Mouse (Mus musculus): ENCODE results near the gene Me3. TPM values are rescaled to one million over a fixed set of nuclear protein-coding genes. Genes with fewer than 3 reads are reported as not detected.

Me3 gene
- polyA plus RNA-seq, 1 experiment from 2014 or later: 2.2 TPM

DNA sequence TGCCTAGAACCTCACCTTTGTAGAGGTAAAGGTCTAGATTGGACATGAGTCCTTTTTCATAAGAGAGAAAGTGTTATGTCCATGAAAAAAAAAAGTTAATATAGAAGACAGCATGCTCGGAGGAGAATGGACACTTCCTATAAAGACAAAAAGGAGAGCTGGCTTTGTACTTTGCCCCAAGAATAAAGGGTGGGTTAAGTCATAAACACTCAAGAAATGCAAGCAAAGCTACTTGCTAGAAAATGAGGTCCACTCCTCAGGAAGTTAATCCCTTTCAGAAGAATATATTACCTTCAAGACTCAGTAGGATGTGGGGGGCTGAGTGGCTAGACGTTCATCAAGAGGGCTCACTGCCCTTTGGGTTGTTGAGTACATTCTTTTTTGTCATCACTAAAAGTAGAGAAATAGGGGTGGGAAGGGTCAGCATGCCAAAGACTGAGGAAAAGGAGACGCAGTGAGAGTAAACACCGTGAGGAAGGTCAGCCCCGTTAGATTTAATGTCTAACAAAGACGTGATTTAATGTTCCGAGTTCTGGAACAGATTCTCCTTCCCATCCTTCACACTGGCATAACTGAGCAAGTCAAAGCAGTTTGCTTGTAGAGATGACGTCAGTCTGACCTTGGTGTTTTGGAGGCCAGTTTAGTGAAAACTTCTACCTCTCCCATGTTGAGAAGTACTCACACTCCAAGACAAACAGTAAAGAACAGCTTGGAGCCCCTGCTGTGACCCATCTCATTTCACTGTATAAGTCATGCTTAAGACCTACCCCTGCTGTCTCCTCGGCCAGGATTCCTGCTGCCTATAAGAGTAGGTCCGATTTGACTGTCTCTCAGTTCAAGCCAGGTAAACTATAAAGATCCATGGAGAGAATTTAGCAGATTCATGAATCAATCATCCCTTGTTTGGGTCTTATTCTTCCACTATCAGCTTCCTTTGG, 220.2 kb downstream of the Me3 start:
- H3K36me3 ChIP-seq (ENCODE audit: control insufficient read depth, insufficient read depth, low read length): no peaks in the 10 kb centered on the region

DNA sequence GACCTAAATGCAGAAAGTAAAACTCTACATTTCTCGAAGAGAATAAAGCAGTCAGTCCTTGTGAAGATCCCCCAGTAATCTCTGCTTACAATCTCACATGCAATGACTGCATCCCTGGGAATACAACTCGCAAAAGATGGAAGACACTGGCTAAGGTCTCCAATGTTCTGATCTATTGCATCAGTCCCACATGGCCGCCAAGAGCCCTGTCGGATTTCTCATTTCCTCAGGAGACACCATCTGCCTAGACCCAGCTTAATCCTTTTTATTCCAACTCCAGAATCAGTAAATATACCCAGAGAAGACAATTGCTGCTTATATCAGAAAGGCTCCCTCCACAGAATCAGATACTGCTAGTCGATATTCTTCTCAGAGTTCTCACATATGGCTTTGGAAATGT, 220.9 kb downstream of the Me3 start:
- Histone ChIP-seq H3K4me1 (ENCODE audit: control insufficient read depth, insufficient read depth, low read length) (no peaks in the 10 kb centered on the region), H3K9ac (replicated peaks; ENCODE audit: low read depth, low read length) (no peak overlapping the region), H3K4me3 (ENCODE audit: low read depth, low read length) (no peak overlapping the region), H3K27ac (ENCODE audit: low read length) (no peak overlapping the region), H3K4me2 (replicated peaks; ENCODE audit: low read depth, low read length) (no peak overlapping the region), H3K36me3 (ENCODE audit: control insufficient read depth, insufficient read depth, low read length) (no peaks in the 10 kb centered on the region), H3K9me3 (ENCODE audit: control insufficient read depth, low read depth, low read length) (no peaks in the 10 kb centered on the region), H3K27me3 (ENCODE audit: control insufficient read depth, insufficient read depth, low read length) (no peaks in the 10 kb centered on the region)
- ATAC-seq (ENCODE audit: insufficient number of reproducible peaks, insufficient read depth, low FRiP score, low read depth): no peak
- 81% methylated on average over 5 of the region's 5 CpGs for WGBS

More for the DNA sequence above, 220.2 kb downstream of the Me3 start:
- 44% methylated on average over 10 of the region's 10 CpGs for WGBS
- Histone ChIP-seq H3K4me3 (ENCODE audit: low read depth, low read length) (no peak overlapping the region), H3K9me3 (ENCODE audit: control insufficient read depth, low read depth, low read length) (no peaks in the 10 kb centered on the region), H3K9ac (replicated peaks; ENCODE audit: low read depth, low read length) (no peak overlapping the region), H3K27me3 (ENCODE audit: control insufficient read depth, insufficient read depth, low read length) (no peaks in the 10 kb centered on the region), H3K4me2 (replicated peaks; ENCODE audit: low read depth, low read length) (no peak overlapping the region), H3K27ac (ENCODE audit: low read length) (no peak overlapping the region), H3K4me1 (ENCODE audit: control insufficient read depth, insufficient read depth, low read length) (no peaks in the 10 kb centered on the region)
- no peak for ATAC-seq (ENCODE audit: insufficient number of reproducible peaks, insufficient read depth, low FRiP score, low read depth)

DNA sequence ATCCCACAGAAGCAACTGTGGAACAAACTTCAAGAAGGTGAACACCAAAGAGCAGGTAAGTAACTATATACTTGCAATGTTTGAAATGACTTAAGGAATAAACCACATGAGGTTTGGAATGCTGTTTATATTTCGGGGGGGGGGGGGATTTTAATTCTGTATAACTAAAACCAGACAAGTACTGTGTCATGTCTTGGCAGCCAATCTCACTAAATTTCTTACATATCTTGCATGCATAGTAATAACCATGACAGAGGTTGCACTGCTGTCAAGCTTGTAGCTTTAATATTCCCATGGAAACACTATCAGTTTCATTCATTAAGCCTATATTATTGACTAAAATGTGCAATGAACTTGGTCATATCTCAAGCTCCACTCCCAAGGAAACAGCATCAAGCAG, 223.0 kb downstream of the Me3 start:
- WGBS: 57% methylated on average over 1 of the region's 1 CpGs
- no peaks in the 10 kb centered on the region for H3K27me3 ChIP-seq (ENCODE audit: control insufficient read depth, insufficient read depth, low read length)
- no peaks in the 10 kb centered on the region for H3K4me1 ChIP-seq (ENCODE audit: control insufficient read depth, insufficient read depth, low read length)
- H3K9ac ChIP-seq (replicated peaks; ENCODE audit: low read depth, low read length): no peak overlapping the region
- ATAC-seq (ENCODE audit: insufficient number of reproducible peaks, insufficient read depth, low FRiP score, low read depth): no peak
- no peak overlapping the region for H3K4me2 ChIP-seq (replicated peaks; ENCODE audit: low read depth, low read length)
- H3K27ac ChIP-seq (ENCODE audit: low read length): no peak overlapping the region
- H3K9me3 ChIP-seq (ENCODE audit: control insufficient read depth, low read depth, low read length): no peaks in the 10 kb centered on the region
- H3K36me3 ChIP-seq (ENCODE audit: control insufficient read depth, insufficient read depth, low read length): no peaks in the 10 kb centered on the region
- H3K4me3 ChIP-seq (ENCODE audit: low read depth, low read length): no peak overlapping the region

DNA sequence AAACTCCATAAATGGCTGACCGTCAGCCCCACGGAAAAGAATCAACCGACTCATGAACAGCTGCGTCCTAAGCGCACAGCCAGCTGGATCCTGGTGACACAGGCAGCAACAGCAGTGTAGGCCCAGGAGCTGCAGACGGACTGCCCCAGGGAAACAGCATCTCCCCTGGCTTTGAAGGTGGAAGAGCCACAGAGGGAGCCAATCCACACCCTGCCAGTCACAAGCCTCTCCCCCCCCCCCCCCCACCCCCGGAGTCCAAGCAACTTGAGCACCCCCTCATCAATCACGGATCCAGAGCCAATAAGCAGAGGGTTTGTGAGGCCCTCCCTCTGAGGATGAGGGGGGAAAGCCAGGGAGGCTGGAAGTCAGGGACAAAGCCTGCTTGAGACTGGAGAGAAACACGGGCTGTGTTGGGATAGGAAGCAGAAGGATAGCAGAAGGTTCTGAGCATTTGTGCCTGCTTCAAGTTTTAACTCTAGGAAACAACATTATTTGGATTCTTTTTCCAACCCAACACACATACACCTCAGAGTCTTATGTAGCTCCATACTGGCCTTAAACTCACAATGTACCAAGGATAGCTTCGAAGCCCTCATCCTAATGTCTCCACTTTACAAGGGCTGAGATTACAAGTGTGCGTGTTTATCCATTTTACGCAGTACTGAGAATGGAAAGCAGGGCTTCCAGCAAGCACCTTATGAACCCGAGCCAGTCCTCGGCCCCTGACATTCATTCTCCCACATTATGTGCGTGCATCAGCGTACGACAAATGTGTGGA, 224.4 kb downstream of the Me3 start:
- no peak overlapping the region for H3K27ac ChIP-seq (ENCODE audit: low read length)
- ATAC-seq (ENCODE audit: insufficient number of reproducible peaks, insufficient read depth, low FRiP score, low read depth): 0 out of 2 replicates have a peak, but pooled peaks have one; percentile 58
- no peaks in the 10 kb centered on the region for H3K27me3 ChIP-seq (ENCODE audit: control insufficient read depth, insufficient read depth, low read length)
- H3K9me3 ChIP-seq (ENCODE audit: control insufficient read depth, low read depth, low read length): no peaks in the 10 kb centered on the region
- H3K4me2 ChIP-seq (replicated peaks; ENCODE audit: low read depth, low read length): no peak overlapping the region
- no peaks in the 10 kb centered on the region for H3K4me1 ChIP-seq (ENCODE audit: control insufficient read depth, insufficient read depth, low read length)
- H3K4me3 ChIP-seq (ENCODE audit: low read depth, low read length): no peak overlapping the region
- no peaks in the 10 kb centered on the region for H3K36me3 ChIP-seq (ENCODE audit: control insufficient read depth, insufficient read depth, low read length)
- WGBS: 49% methylated on average over 17 of the region's 17 CpGs
- no peak overlapping the region; the same call in 1 of the 2 replicates for H3K9ac ChIP-seq (replicated peaks; ENCODE audit: low read depth, low read length)

DNA sequence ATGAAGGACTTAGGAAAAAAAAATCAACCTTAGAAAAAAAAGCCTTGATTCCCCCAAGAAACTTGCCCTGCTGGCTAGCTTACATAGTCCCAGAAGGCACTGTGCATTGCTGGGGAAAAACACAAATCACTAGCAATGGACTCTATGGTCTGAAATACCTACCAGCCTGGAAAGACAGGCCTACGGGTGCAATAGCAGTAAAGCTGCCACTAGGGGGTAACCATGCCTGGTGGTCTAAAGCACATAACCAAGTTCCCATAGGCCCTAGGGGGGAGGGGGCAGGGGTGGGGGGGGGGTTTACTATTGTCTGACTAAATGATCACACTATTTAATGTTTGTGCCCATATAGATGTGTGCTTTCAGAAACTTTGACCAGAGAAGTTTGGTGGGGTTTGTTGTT, 232.6 kb downstream of the Me3 start:
- H3K27ac ChIP-seq (ENCODE audit: low read length): no peak overlapping the region
- no peaks in the 10 kb centered on the region for H3K9me3 ChIP-seq (ENCODE audit: control insufficient read depth, low read depth, low read length)
- H3K9ac ChIP-seq (replicated peaks; ENCODE audit: low read depth, low read length): no peak overlapping the region
- no peaks in the 10 kb centered on the region for H3K36me3 ChIP-seq (ENCODE audit: control insufficient read depth, insufficient read depth, low read length)
- H3K4me3 ChIP-seq (ENCODE audit: low read depth, low read length): no peak overlapping the region
- ATAC-seq (ENCODE audit: insufficient number of reproducible peaks, insufficient read depth, low FRiP score, low read depth): no peak
- no peaks in the 10 kb centered on the region for H3K4me1 ChIP-seq (ENCODE audit: control insufficient read depth, insufficient read depth, low read length)
- no peak overlapping the region for H3K4me2 ChIP-seq (replicated peaks; ENCODE audit: low read depth, low read length)
- 100% methylated on average over 1 of the region's 1 CpGs for WGBS
- H3K27me3 ChIP-seq (ENCODE audit: control insufficient read depth, insufficient read depth, low read length): no peaks in the 10 kb centered on the region

DNA sequence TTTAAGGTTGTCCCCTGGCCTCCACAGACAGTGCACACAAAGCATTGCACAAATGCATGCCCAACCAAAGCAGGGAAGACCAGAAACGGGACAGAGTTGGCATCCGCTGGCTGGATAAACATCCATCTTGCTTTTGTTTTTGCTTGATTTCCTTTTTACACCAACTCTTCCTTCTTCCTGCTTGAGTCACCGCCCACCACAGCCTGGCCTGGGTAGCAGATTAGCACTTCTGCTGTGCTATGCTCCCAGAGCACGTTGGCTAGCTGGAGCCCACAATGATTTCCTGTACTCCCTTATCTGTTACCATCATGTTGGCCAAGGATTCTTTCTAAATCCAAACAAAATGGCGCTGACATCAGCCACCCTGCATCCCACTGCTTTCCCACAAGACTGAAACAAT, 235.0 kb downstream of the Me3 start:
- no peaks in the 10 kb centered on the region for H3K9me3 ChIP-seq (ENCODE audit: control insufficient read depth, low read depth, low read length)
- ATAC-seq (ENCODE audit: insufficient number of reproducible peaks, insufficient read depth, low FRiP score, low read depth): no peak
- H3K36me3 ChIP-seq (ENCODE audit: control insufficient read depth, insufficient read depth, low read length): no peaks in the 10 kb centered on the region
- no peaks in the 10 kb centered on the region for H3K4me1 ChIP-seq (ENCODE audit: control insufficient read depth, insufficient read depth, low read length)
- no peak overlapping the region for H3K4me3 ChIP-seq (ENCODE audit: low read depth, low read length)
- WGBS: 73% methylated on average over 5 of the region's 5 CpGs
- no peak overlapping the region for H3K27ac ChIP-seq (ENCODE audit: low read length)
- no peak overlapping the region for H3K4me2 ChIP-seq (replicated peaks; ENCODE audit: low read depth, low read length)
- H3K27me3 ChIP-seq (ENCODE audit: control insufficient read depth, insufficient read depth, low read length): no peaks in the 10 kb centered on the region
- H3K9ac ChIP-seq (replicated peaks; ENCODE audit: low read depth, low read length): no peak overlapping the region

DNA sequence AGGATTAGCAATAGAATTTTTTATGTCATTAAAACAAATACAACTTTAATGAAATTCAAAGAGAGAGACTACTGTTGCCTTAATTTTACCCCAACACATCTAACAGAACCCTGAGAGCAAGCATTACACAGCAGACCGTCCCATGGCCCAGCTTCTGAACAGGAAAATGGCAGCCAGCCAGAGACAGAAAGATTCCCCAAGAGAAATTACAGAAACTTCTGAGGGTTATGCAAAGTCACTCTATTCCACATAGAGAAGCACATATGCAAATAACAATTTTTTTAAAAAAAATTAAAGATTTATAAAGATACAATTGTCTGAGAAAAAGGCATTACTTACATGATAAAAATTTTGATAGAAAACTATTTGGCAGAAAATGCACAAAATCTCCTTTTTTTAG, 247.5 kb downstream of the Me3 start:
- Histone ChIP-seq H3K27me3 (ENCODE audit: control insufficient read depth, insufficient read depth, low read length) (no peaks in the 10 kb centered on the region), H3K27ac (ENCODE audit: low read length) (no peak overlapping the region), H3K9me3 (ENCODE audit: control insufficient read depth, low read depth, low read length) (no peaks in the 10 kb centered on the region), H3K9ac (replicated peaks; ENCODE audit: low read depth, low read length) (no peak overlapping the region), H3K4me1 (ENCODE audit: control insufficient read depth, insufficient read depth, low read length) (no peaks in the 10 kb centered on the region), H3K4me3 (ENCODE audit: low read depth, low read length) (no peak overlapping the region), H3K4me2 (replicated peaks; ENCODE audit: low read depth, low read length) (no peak overlapping the region), H3K36me3 (ENCODE audit: control insufficient read depth, insufficient read depth, low read length) (no peaks in the 10 kb centered on the region)
- WGBS: 67% methylated on average over 1 of the region's 1 CpGs
- no peak for ATAC-seq (ENCODE audit: insufficient number of reproducible peaks, insufficient read depth, low FRiP score, low read depth)

DNA sequence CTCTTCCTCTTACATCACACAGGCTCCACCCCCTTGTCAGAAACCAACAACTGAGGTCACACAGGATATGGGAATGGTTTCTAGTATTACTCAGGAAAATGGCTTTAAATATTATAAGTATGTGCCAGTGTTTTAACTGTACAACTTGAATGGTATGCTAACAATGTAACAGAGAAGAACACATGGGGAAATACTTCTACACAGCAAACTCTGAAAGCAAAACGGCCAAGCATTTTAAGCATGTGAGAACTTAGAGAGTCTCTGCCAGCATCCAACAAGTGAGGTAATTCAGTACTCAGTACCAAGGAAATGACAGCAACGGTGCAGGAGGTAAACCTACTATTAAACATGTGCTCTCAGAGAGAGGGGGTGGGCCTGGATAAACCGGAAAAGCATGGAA, 252.4 kb downstream of the Me3 start:
- Histone ChIP-seq H3K9me3 (ENCODE audit: control insufficient read depth, low read depth, low read length) (no peaks in the 10 kb centered on the region), H3K4me3 (ENCODE audit: low read depth, low read length) (no peak overlapping the region), H3K4me1 (ENCODE audit: control insufficient read depth, insufficient read depth, low read length) (no peaks in the 10 kb centered on the region), H3K9ac (replicated peaks; ENCODE audit: low read depth, low read length) (no peak overlapping the region), H3K4me2 (replicated peaks; ENCODE audit: low read depth, low read length) (no peak overlapping the region), H3K36me3 (ENCODE audit: control insufficient read depth, insufficient read depth, low read length) (no peaks in the 10 kb centered on the region), H3K27ac (ENCODE audit: low read length) (no peak overlapping the region), H3K27me3 (ENCODE audit: control insufficient read depth, insufficient read depth, low read length) (no peaks in the 10 kb centered on the region)
- no peak for ATAC-seq (ENCODE audit: insufficient number of reproducible peaks, insufficient read depth, low FRiP score, low read depth)
- 48% methylated on average over 3 of the region's 3 CpGs for WGBS
